Mouse (Mus musculus): ENCODE measurements at regions not wholly inside any gene's neighbourhood (a gene's known extent, or its start where the extent isn't known, plus 50 kb on each side); places are given as distances from the start of the nearest gene placed in this dataset.

GRCm38 (mm10) chr8:115441943-115442550 is 265.5 kb downstream of the Maf start:
- 89% methylated on average over 6 of the region's 6 CpGs for WGBS
- Histone ChIP-seq H3K36me3 (ENCODE audit: control insufficient read depth, insufficient read depth, low read length) (no peaks in the 10 kb centered on the region), H3K27ac (ENCODE audit: low read length) (no peak overlapping the region), H3K4me3 (ENCODE audit: low read length) (no peak overlapping the region), H3K9ac (ENCODE audit: low read length) (no peak overlapping the region), H3K27me3 (ENCODE audit: control insufficient read depth, insufficient read depth, low read depth, low read length) (0 out of 2 replicates have a peak, but pooled peaks cover 3% of the 10 kb centered on the region), H3K4me1 (replicated peaks; ENCODE audit: control insufficient read depth, insufficient read depth, low read length) (no peaks in the 10 kb centered on the region), H3K4me2 (ENCODE audit: low read depth, low read length) (no peak overlapping the region), H3K9me3 (ENCODE audit: control insufficient read depth, low read length) (no peaks in the 10 kb centered on the region)
- ATAC-seq (ENCODE audit: low read depth), result no peak

- WGBS, result 49% methylated on average over 6 of the region's 6 CpGs
- Histone ChIP-seq H3K4me1 (replicated peaks; ENCODE audit: control insufficient read depth, insufficient read depth, low read length) (no peaks in the 10 kb centered on the region), H3K27ac (ENCODE audit: low read length) (no peak overlapping the region), H3K36me3 (ENCODE audit: control insufficient read depth, insufficient read depth, low read length) (no peaks in the 10 kb centered on the region), H3K9me3 (ENCODE audit: control insufficient read depth, low read length) (no peaks in the 10 kb centered on the region), H3K4me3 (ENCODE audit: low read length) (no peak overlapping the region), H3K9ac (ENCODE audit: low read length) (no peak overlapping the region), H3K27me3 (ENCODE audit: control insufficient read depth, insufficient read depth, low read depth, low read length) (0 out of 2 replicates have a peak, but pooled peaks cover 3% of the 10 kb centered on the region), H3K4me2 (ENCODE audit: low read depth, low read length) (no peak overlapping the region)
- ATAC-seq (ENCODE audit: low read depth), result no peak
Measured at GRCm38 (mm10) chr8:115441323-115441722, 266.3 kb downstream of the Maf start.

- H3K36me3 ChIP-seq (ENCODE audit: control insufficient read depth, insufficient read depth, low read length), result no peaks in the 10 kb centered on the region
- no peaks in the 10 kb centered on the region for H3K9me3 ChIP-seq (ENCODE audit: control insufficient read depth, low read length)
- 0 out of 2 replicates have a peak, but pooled peaks cover 3% of the 10 kb centered on the region for H3K27me3 ChIP-seq (ENCODE audit: control insufficient read depth, insufficient read depth, low read depth, low read length)
- H3K27ac ChIP-seq (ENCODE audit: low read length), result no peak overlapping the region
- no peak overlapping the region for H3K4me2 ChIP-seq (ENCODE audit: low read depth, low read length)
- H3K4me3 ChIP-seq (ENCODE audit: low read length), result no peak overlapping the region
- no peaks in the 10 kb centered on the region for H3K4me1 ChIP-seq (replicated peaks; ENCODE audit: control insufficient read depth, insufficient read depth, low read length)
- no peak overlapping the region for H3K9ac ChIP-seq (ENCODE audit: low read length)
- ATAC-seq (ENCODE audit: low read depth), result no peak
- WGBS, result 81% methylated on average over 3 of the region's 3 CpGs
Measured at GRCm38 (mm10) chr8:115440151-115440550, 267.4 kb downstream of the Maf start.

DNA sequence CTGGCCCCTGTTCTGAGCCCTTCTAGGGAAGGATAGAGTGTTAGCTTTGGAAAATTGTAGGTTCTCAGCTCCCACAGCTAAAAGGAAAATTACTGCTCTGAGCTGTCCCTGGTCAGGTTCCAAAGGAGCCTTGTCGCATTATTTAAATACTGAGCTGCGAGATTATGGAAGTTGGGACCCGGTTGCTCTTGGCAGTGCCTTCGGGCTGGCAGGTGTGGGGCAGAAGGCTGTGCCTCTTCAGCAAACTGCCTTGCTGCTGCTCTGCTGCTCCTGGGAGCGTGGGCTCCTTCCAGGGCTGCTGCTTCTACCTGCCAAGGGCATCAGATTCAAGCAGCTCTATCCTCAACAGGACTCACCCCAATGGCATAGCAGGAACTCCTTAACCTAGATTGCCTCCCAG is 268.1 kb downstream of the Maf start:
- H3K36me3 ChIP-seq (ENCODE audit: control insufficient read depth, insufficient read depth, low read length), result no peaks in the 10 kb centered on the region
- 70% methylated on average over 5 of the region's 5 CpGs for WGBS
- no peaks in the 10 kb centered on the region for H3K9me3 ChIP-seq (ENCODE audit: control insufficient read depth, low read length)
- no peak overlapping the region for H3K9ac ChIP-seq (ENCODE audit: low read length)
- no peaks in the 10 kb centered on the region for H3K4me1 ChIP-seq (replicated peaks; ENCODE audit: control insufficient read depth, insufficient read depth, low read length)
- H3K4me2 ChIP-seq (ENCODE audit: low read depth, low read length), result no peak overlapping the region
- H3K4me3 ChIP-seq (ENCODE audit: low read length), result no peak overlapping the region
- ATAC-seq (ENCODE audit: low read depth), result no peak
- H3K27me3 ChIP-seq (ENCODE audit: control insufficient read depth, insufficient read depth, low read depth, low read length), result 0 out of 2 replicates have a peak, but pooled peaks cover 3% of the 10 kb centered on the region
- H3K27ac ChIP-seq (ENCODE audit: low read length), result no peak overlapping the region

DNA sequence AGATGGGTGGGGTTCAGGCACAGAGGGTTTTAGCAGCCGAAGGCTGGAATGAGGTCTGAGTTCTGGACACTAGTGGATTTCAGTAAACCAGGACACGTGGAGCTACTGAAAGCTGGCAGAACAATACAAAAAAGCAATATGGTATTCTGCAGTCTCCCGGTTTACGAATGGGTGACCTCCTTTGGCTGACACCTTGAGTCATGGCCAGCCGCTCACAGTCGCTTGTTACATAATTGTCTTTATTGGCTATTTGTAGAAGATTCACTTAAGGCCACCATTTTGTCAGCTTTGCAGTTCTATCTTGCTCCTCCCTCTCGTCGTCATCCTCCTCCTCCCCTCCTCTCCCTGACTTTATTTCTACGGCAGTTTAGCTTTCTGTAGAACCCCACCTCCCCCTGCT is 269.6 kb downstream of the Maf start:
- no peak for ATAC-seq (ENCODE audit: low read depth)
- no peaks in the 10 kb centered on the region for H3K36me3 ChIP-seq (ENCODE audit: control insufficient read depth, insufficient read depth, low read length)
- H3K4me3 ChIP-seq (ENCODE audit: low read length), result no peak overlapping the region
- H3K9me3 ChIP-seq (ENCODE audit: control insufficient read depth, low read length), result no peaks in the 10 kb centered on the region
- H3K4me2 ChIP-seq (ENCODE audit: low read depth, low read length), result no peak overlapping the region
- H3K4me1 ChIP-seq (replicated peaks; ENCODE audit: control insufficient read depth, insufficient read depth, low read length), result no peaks in the 10 kb centered on the region
- H3K9ac ChIP-seq (ENCODE audit: low read length), result no peak overlapping the region
- 0 out of 2 replicates have a peak, but pooled peaks cover 3% of the 10 kb centered on the region for H3K27me3 ChIP-seq (ENCODE audit: control insufficient read depth, insufficient read depth, low read depth, low read length)
- no peak overlapping the region for H3K27ac ChIP-seq (ENCODE audit: low read length)
- WGBS, result 74% methylated on average over 9 of the region's 9 CpGs

DNA sequence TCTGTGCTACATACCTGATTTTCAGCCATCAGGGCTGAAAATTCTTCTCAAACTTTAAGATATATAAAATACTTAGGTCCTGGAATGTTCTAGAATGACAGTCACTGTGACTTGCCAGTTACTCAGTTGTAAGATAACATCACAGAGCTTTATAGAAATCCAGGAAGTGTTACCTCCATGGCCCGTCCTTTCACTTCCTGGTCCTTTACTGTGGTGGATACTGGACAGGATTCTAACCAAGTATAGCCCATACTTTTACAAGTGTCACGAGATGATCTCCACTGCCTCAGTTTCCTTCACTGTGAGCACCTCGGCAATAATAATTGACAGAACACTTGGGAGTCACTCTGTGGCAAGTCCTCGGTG is 271.3 kb downstream of the Maf start:
- Histone ChIP-seq H3K27ac (ENCODE audit: low read length) (no peak overlapping the region), H3K36me3 (ENCODE audit: control insufficient read depth, insufficient read depth, low read length) (no peaks in the 10 kb centered on the region), H3K4me1 (replicated peaks; ENCODE audit: control insufficient read depth, insufficient read depth, low read length) (no peaks in the 10 kb centered on the region), H3K4me2 (ENCODE audit: low read depth, low read length) (no peak overlapping the region), H3K4me3 (ENCODE audit: low read length) (no peak overlapping the region), H3K27me3 (ENCODE audit: control insufficient read depth, insufficient read depth, low read depth, low read length) (0 out of 2 replicates have a peak, but pooled peaks cover 3% of the 10 kb centered on the region), H3K9ac (ENCODE audit: low read length) (no peak overlapping the region), H3K9me3 (ENCODE audit: control insufficient read depth, low read length) (no peaks in the 10 kb centered on the region)
- WGBS, result 82% methylated on average over 4 of the region's 4 CpGs
- ATAC-seq (ENCODE audit: low read depth), result no peak

GRCm38 (mm10) chr8:115435720-115436355 is 271.8 kb downstream of the Maf start:
- Histone ChIP-seq H3K27me3 (ENCODE audit: control insufficient read depth, insufficient read depth, low read depth, low read length) (0 out of 2 replicates have a peak, but pooled peaks cover 3% of the 10 kb centered on the region), H3K36me3 (ENCODE audit: control insufficient read depth, insufficient read depth, low read length) (no peaks in the 10 kb centered on the region), H3K9me3 (ENCODE audit: control insufficient read depth, low read length) (no peaks in the 10 kb centered on the region), H3K4me2 (ENCODE audit: low read depth, low read length) (no peak overlapping the region), H3K4me3 (ENCODE audit: low read length) (no peak overlapping the region), H3K27ac (ENCODE audit: low read length) (no peak overlapping the region), H3K9ac (ENCODE audit: low read length) (no peak overlapping the region), H3K4me1 (replicated peaks; ENCODE audit: control insufficient read depth, insufficient read depth, low read length) (no peaks in the 10 kb centered on the region)
- WGBS, result 88% methylated on average over 5 of the region's 5 CpGs
- ATAC-seq (ENCODE audit: low read depth), result no peak

DNA sequence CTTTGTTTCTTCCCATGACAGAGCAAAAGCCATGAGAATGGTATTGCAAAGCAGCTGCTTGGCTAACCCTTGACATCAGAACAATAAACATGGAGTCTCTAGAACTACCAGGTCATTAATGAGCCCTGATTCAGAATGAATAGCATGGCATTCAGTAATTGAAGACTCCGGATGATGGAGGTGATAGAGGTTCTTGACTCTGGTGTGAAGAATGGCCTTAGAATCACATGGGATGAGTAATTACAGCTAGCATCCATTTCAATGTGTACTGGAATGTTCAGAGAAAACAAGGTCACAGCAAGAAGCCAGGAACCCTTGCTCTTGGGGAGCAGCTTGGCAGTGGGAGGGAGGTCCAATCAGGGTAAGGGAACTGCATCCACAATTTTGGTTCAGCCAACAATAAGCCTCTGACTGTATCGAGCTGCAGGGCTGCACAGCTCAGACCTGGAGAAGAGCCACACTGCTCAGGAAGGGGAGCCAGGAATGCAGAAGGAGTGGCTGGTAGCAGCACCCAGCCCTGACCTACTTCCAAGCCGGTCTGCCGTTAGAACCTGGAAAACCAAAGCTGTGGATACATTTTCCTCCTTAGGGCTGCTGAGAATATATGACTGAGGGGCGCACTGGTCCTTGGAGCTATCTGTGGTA is 275.1 kb downstream of the Maf start:
- no peak overlapping the region for H3K4me2 ChIP-seq (ENCODE audit: low read depth, low read length)
- no peak overlapping the region for H3K9ac ChIP-seq (ENCODE audit: low read length)
- no peaks in the 10 kb centered on the region for H3K4me1 ChIP-seq (replicated peaks; ENCODE audit: control insufficient read depth, insufficient read depth, low read length)
- no peak overlapping the region for H3K27ac ChIP-seq (ENCODE audit: low read length)
- H3K27me3 ChIP-seq (ENCODE audit: control insufficient read depth, insufficient read depth, low read depth, low read length), result no peaks in the 10 kb centered on the region
- H3K4me3 ChIP-seq (ENCODE audit: low read length), result no peak overlapping the region
- no peaks in the 10 kb centered on the region for H3K9me3 ChIP-seq (ENCODE audit: control insufficient read depth, low read length)
- ATAC-seq (ENCODE audit: low read depth), result no peak
- H3K36me3 ChIP-seq (ENCODE audit: control insufficient read depth, insufficient read depth, low read length), result no peaks in the 10 kb centered on the region
- WGBS, result 81% methylated on average over 5 of the region's 5 CpGs

DNA sequence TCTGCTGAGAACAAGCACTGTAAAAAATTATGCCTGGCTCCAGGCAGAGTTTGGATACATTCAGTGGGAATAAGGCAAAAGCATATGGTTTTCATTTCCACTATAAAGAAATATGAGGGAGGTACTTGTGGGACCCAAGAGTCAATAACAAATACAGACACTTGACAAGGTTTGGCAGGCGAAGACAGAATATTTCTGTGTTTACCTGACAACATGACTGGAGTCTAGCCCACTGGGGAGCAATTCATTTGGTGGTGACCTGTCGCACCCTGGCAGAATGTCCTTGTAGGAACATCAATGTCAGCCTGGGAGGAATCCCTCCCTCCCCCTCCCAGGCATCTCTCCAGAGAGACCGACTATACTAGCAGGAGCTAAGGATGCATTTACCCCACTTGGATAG is 276.8 kb downstream of the Maf start:
- ATAC-seq (ENCODE audit: low read depth), result no peak
- Histone ChIP-seq H3K36me3 (ENCODE audit: control insufficient read depth, insufficient read depth, low read length) (no peaks in the 10 kb centered on the region), H3K27ac (ENCODE audit: low read length) (no peak overlapping the region), H3K4me3 (ENCODE audit: low read length) (no peak overlapping the region), H3K9ac (ENCODE audit: low read length) (no peak overlapping the region), H3K4me1 (replicated peaks; ENCODE audit: control insufficient read depth, insufficient read depth, low read length) (no peaks in the 10 kb centered on the region), H3K4me2 (ENCODE audit: low read depth, low read length) (no peak overlapping the region), H3K27me3 (ENCODE audit: control insufficient read depth, insufficient read depth, low read depth, low read length) (no peaks in the 10 kb centered on the region), H3K9me3 (ENCODE audit: control insufficient read depth, low read length) (no peaks in the 10 kb centered on the region)
- WGBS, result 34% methylated on average over 3 of the region's 3 CpGs
